Mouse (Mus musculus) erythroid progenitor cell, adult 5-6 weeks (primary cell): ENCODE measurements around the gene Nrros. TPM values are rescaled to one million over a fixed set of nuclear protein-coding genes. Genes with fewer than 3 reads are reported as not detected.

ENCODE experiments used
- total RNA-seq, 2 experiments: library from RNA; stranded (forward) in 1 of 2; stranded (reverse) in 1 of 2; fragments of 150-400 nt in 1 of 2; fragments of 186-747, 209-891 nt in 1 of 2; gene quantifications; 2 replicates each; pipeline versions ENCODE4 v1.2.3 to v1.2.4; 2015 to 2017; ENCODE audit warnings: low replicate concordance in 2 of 2

Nrros gene
- total RNA-seq, 2 experiments from 2014 or later = 8.7 to 40.7 TPM

Other genes starting within 250 kb of the Nrros start
- 3.2 TPM in 1 of 2 replicates, not detected in the other for gene Pigz, start 231.7 kb downstream of the Nrros start, total RNA-seq (2015; ENCODE audit: low replicate concordance)
- 0.15 and 0.39 TPM in 2 replicates for gene Pigz, start 231.7 kb downstream of the Nrros start, total RNA-seq (2017; ENCODE audit: low replicate concordance)
- 10.5 and 11.9 TPM in 2 replicates for gene 0610012G03Rik, start 217.1 kb downstream of the Nrros start, total RNA-seq (2015; ENCODE audit: low replicate concordance)
- gene 0610012G03Rik, start 217.1 kb downstream of the Nrros start, total RNA-seq (2017; ENCODE audit: low replicate concordance) = 2.1 TPM in 1 of 2 replicates, not detected in the other
- 7.9 and 9.2 TPM in 2 replicates for gene Ncbp2, start 217.1 kb downstream of the Nrros start, total RNA-seq (2015; ENCODE audit: low replicate concordance)
- 4.4 and 5.9 TPM in 2 replicates for gene Ncbp2, start 217.1 kb downstream of the Nrros start, total RNA-seq (2017; ENCODE audit: low replicate concordance)
- 6.1 and 6.3 TPM in 2 replicates for gene Senp5, start 162.3 kb downstream of the Nrros start, total RNA-seq (2015; ENCODE audit: low replicate concordance)
- gene Senp5, start 162.3 kb downstream of the Nrros start, total RNA-seq (2017; ENCODE audit: low replicate concordance) = 4.1 and 8.7 TPM in 2 replicates
- 21.3 and 23.5 TPM in 2 replicates for gene Pak2, start 86.3 kb downstream of the Nrros start, total RNA-seq (2015; ENCODE audit: low replicate concordance)
- gene Pak2, start 86.3 kb downstream of the Nrros start, total RNA-seq (2017; ENCODE audit: low replicate concordance) = 11.6 and 17.9 TPM in 2 replicates
- 24.7 and 29.2 TPM in 2 replicates for gene Pigx, start 65.9 kb downstream of the Nrros start, total RNA-seq (2015; ENCODE audit: low replicate concordance)
- 4.7 and 6.2 TPM in 2 replicates for gene Pigx, start 65.9 kb downstream of the Nrros start, total RNA-seq (2017; ENCODE audit: low replicate concordance)
- 8.8 and 10.5 TPM in 2 replicates for gene Cep19, start 65.8 kb downstream of the Nrros start, total RNA-seq (2015; ENCODE audit: low replicate concordance)
- gene Cep19, start 65.8 kb downstream of the Nrros start, total RNA-seq (2017; ENCODE audit: low replicate concordance) = 2.8 and 7.4 TPM in 2 replicates
- 6.1 and 7.1 TPM in 2 replicates for gene Bex6, start 14.2 kb upstream of the Nrros start, total RNA-seq (2015; ENCODE audit: low replicate concordance)
- gene Bex6, start 14.2 kb upstream of the Nrros start, total RNA-seq (2017; ENCODE audit: low replicate concordance) = 3.2 TPM in 1 of 2 replicates, not detected in the other
- 14.1 and 15.9 TPM in 2 replicates for gene Fbxo45, start 81.6 kb upstream of the Nrros start, total RNA-seq (2015; ENCODE audit: low replicate concordance)
- gene Fbxo45, start 81.6 kb upstream of the Nrros start, total RNA-seq (2017; ENCODE audit: low replicate concordance) = 17.5 and 18.5 TPM in 2 replicates
- gene Wdr53, start 81.6 kb upstream of the Nrros start, total RNA-seq (2015; ENCODE audit: low replicate concordance) = 3.2 TPM in 1 of 2 replicates, not detected in the other
- 7.9 and 16.9 TPM in 2 replicates for gene Wdr53, start 81.6 kb upstream of the Nrros start, total RNA-seq (2017; ENCODE audit: low replicate concordance)
- gene Smco1, start 105.9 kb upstream of the Nrros start, total RNA-seq (2015; ENCODE audit: low replicate concordance) = not detected in 2 replicates
- gene Smco1, start 105.9 kb upstream of the Nrros start, total RNA-seq (2017; ENCODE audit: low replicate concordance) = not detected in 2 replicates
- gene Rnf168, start 111.9 kb upstream of the Nrros start, total RNA-seq (2015; ENCODE audit: low replicate concordance) = 20.5 and 25.6 TPM in 2 replicates
- gene Rnf168, start 111.9 kb upstream of the Nrros start, total RNA-seq (2017; ENCODE audit: low replicate concordance) = 47.7 and 49.8 TPM in 2 replicates
- gene Ubxn7, start 166.7 kb upstream of the Nrros start, total RNA-seq (2015; ENCODE audit: low replicate concordance) = 15.1 and 31.9 TPM in 2 replicates
- gene Ubxn7, start 166.7 kb upstream of the Nrros start, total RNA-seq (2017; ENCODE audit: low replicate concordance) = 29.9 and 31.6 TPM in 2 replicates
- gene Tm4sf19, start 234.9 kb upstream of the Nrros start, total RNA-seq (2015; ENCODE audit: low replicate concordance) = not detected in 2 replicates
- gene Tm4sf19, start 234.9 kb upstream of the Nrros start, total RNA-seq (2017; ENCODE audit: low replicate concordance) = not detected in 2 replicates